Mouse (Mus musculus) naive thymus-derived CD4-positive, alpha-beta T cell, adult 2 months (primary cell): ENCODE measurements around the gene Sh3d19.
A peak's percentile ranks its signal among the peaks of the same experiment; 100 is the strongest.

Experiments
- DNase-seq: peaks from one replicate; pipeline ENCODE4 v3.0.0-alpha.2; 2011; ENCODE audit warnings: low read depth

Gene Sh3d19

GRCm38 (mm10) chr3:86139660-86140059, 168.8 kb downstream of the Sh3d19 start:
- no peak for DNase-seq

GRCm38 (mm10) chr3:86141366-86141765, 170.5 kb downstream of the Sh3d19 start:
- DNase-seq: peak; percentile 21

- DNase-seq: no peak
Observed at GRCm38 (mm10) chr3:86141886-86142262, 171.0 kb downstream of the Sh3d19 start.

- DNase-seq: peak; percentile 99
Observed at GRCm38 (mm10) chr3:86142263-86142933, 171.5 kb downstream of the Sh3d19 start, which contains the start of gene Rps3a1. TSS of gene Rps3a1 (minus strand) at chr3:86142702.

GRCm38 (mm10) chr3:86142934-86143317, 172.0 kb downstream of the Sh3d19 start:
- DNase-seq: no peak

- peak; percentile 13 for DNase-seq
Observed at GRCm38 (mm10) chr3:86143343-86143742, 172.4 kb downstream of the Sh3d19 start.

GRCm38 (mm10) chr3:86149063-86149462, 178.2 kb downstream of the Sh3d19 start:
- no peak for DNase-seq

GRCm38 (mm10) chr3:86149521-86149920, 178.6 kb downstream of the Sh3d19 start:
- no peak for DNase-seq

- no peak for DNase-seq
Observed at GRCm38 (mm10) chr3:86168841-86169425, 198.0 kb downstream of the Sh3d19 start.

GRCm38 (mm10) chr3:86179714-86180113, 208.8 kb downstream of the Sh3d19 start:
- no peak for DNase-seq
